Mouse (Mus musculus) limb, embryonic 14.5 days (tissue): ENCODE data around the gene Rfx3. TPM values are rescaled to one million over a fixed set of nuclear protein-coding genes. Genes with fewer than 3 reads are reported as not detected.

Source experiments
- ATAC-seq: fragments of 200-750 bp; cut with Nextera tagmentation; 2 replicates; pipeline ENCODE4 v1.8.0; 2017; ENCODE audit warnings: low read depth, moderate number of reproducible peaks, moderate TSS enrichment; ENCODE audit not compliant: low FRiP score
- DNase-seq: peaks from one replicate; pipeline ENCODE4 v3.0.0-alpha.2; 2015; ENCODE audit warnings: low spot score
- H3K27ac ChIP-seq: fragments of 300-500 bp; sonication (generic); replicated peaks from 2 replicates; pipeline ENCODE4 v1.5.1; 2014; ENCODE audit warnings: low read depth, mild to moderate bottlenecking, low read length, moderate library complexity, mixed read lengths
- H3K27me3 ChIP-seq: fragments of 300-500 bp; sonication (generic); 2 replicates; pipeline ENCODE4 v1.6.1; 2014; ENCODE audit warnings: low read length, mixed read lengths; ENCODE audit not compliant: control insufficient read depth, insufficient read depth
- H3K36me3 ChIP-seq: fragments of 300-500 bp; sonication (generic); 2 replicates; pipeline ENCODE4 v1.6.1; 2014; ENCODE audit warnings: mild to moderate bottlenecking, low read length, moderate library complexity, mixed read lengths; ENCODE audit not compliant: control insufficient read depth, insufficient read depth
- H3K4me1 ChIP-seq: fragments of 300-500 bp; sonication (generic); 2 replicates; pipeline ENCODE4 v1.6.1; 2014; ENCODE audit warnings: antibody characterized with exemption, low read length, mixed read lengths; ENCODE audit not compliant: control insufficient read depth, insufficient read depth
- H3K4me2 ChIP-seq: fragments of 300-500 bp; sonication (generic); replicated peaks from 2 replicates; pipeline ENCODE4 v1.6.1; 2014; ENCODE audit warnings: low read depth, mild to moderate bottlenecking, low read length, moderate library complexity; ENCODE audit not compliant: severe bottlenecking
- H3K4me3 ChIP-seq: fragments of 300-500 bp; sonication (generic); replicated peaks from 2 replicates; pipeline ENCODE4 v1.5.1; 2014; ENCODE audit warnings: low read length
- H3K9ac ChIP-seq: fragments of 300-500 bp; sonication (generic); 2 replicates; pipeline ENCODE4 v1.6.1; 2014; ENCODE audit warnings: mild to moderate bottlenecking, low read depth, low read length, moderate library complexity; ENCODE audit not compliant: severe bottlenecking
- H3K9me3 ChIP-seq: fragments of 300-500 bp; sonication (generic); 2 replicates; pipeline ENCODE4 v1.6.1; 2016; ENCODE audit warnings: low read length; ENCODE audit not compliant: control insufficient read depth
- POLR2A ChIP-seq: fragments of 200-500 bp; IDR thresholded peaks from 2 replicates; pipeline ENCODE4 v1.8.0; 2012; ENCODE audit warnings: inconsistent platforms, mild to moderate bottlenecking, moderate library complexity, borderline replicate concordance; ENCODE audit not compliant: insufficient read depth, insufficient read length; ENCODE audit errors: extremely low read depth
- WGBS: fragments of 180-500 bp; shearing (Covaris S2); extraction: QIAGEN DNeasy Blood & Tissue Kit; methylation state at CpG from one replicate; pipeline ENCODE4 v1.1.7; 2014; 5-methylcytosine and 5-hydroxymethylcytosine counted together
- polyA plus RNA-seq, 2 experiments: library from polyadenylated mRNA; depleted of rRNA in 1 of 2; stranded (reverse) in 1 of 2; unstranded in 1 of 2; fragments of >200 nt; fragmentation: Nextera tagmentation in 1 of 2; extraction: Ambion mirVana in 1 of 2; gene quantifications; 2 replicates each; pipeline versions ENCODE4 v1.2.1 to v1.2.3; 2012 to 2014

The Rfx3 gene
- polyA plus RNA-seq, 2 experiments = 5.7 to 9.6 TPM

DNA sequence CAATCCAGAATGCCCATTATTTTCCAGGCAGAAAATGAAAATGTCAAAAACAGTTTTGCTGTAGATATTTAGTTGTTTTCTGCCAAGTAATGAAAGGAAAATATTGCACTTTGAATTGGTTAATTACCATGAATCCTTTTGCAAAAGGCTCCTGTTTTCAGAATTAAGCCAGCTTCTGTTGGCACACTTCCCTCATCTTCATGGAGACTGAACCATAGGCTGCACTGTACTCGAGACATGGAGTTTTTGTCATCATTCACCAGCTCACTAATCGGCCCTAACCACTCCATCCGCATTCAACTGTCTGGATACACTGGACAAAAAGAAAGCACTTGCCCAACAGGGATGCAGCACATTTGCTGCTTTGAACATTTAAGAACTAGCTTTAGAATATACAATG lies 75.5 kb downstream of the Rfx3 start:
- Histone ChIP-seq H3K9me3 (no peaks in the 10 kb centered on the region), H3K4me1 (no peaks in the 10 kb centered on the region), H3K27ac (no peak overlapping the region), H3K36me3 (no peaks in the 10 kb centered on the region), H3K9ac (no peak overlapping the region), H3K27me3 (no peaks in the 10 kb centered on the region), H3K4me2 (no peak overlapping the region), H3K4me3 (no peak overlapping the region)
- 75% methylated on average over 3 of the region's 3 CpGs for WGBS
- no peak for ATAC-seq
- TF ChIP-seq POLR2A = no peak
- peak; percentile 5 for DNase-seq

GRCm38 (mm10) chr19:27931136-27931535 lies 79.8 kb downstream of the Rfx3 start:
- DNase-seq (no peak), ATAC-seq (no peak)
- TF ChIP-seq POLR2A = no peak
- Histone ChIP-seq H3K27ac (no peak overlapping the region), H3K27me3 (no peaks in the 10 kb centered on the region), H3K9me3 (no peaks in the 10 kb centered on the region), H3K4me1 (no peaks in the 10 kb centered on the region), H3K4me2 (no peak overlapping the region), H3K36me3 (no peaks in the 10 kb centered on the region), H3K9ac (no peak overlapping the region), H3K4me3 (no peak overlapping the region)
- WGBS = 94% methylated on average over 2 of the region's 2 CpGs

- 71% methylated on average over 3 of the region's 3 CpGs for WGBS
- TF ChIP-seq POLR2A = no peak
- H3K27ac ChIP-seq = no peak overlapping the region
- no peak for DNase-seq
- H3K4me2 ChIP-seq = no peak overlapping the region
- no peak overlapping the region for H3K9ac ChIP-seq
- no peaks in the 10 kb centered on the region for H3K27me3 ChIP-seq
- H3K4me1 ChIP-seq = no peaks in the 10 kb centered on the region
- no peaks in the 10 kb centered on the region for H3K36me3 ChIP-seq
- H3K4me3 ChIP-seq = no peak overlapping the region
- no peaks in the 10 kb centered on the region for H3K9me3 ChIP-seq
- ATAC-seq = no peak
Observed at GRCm38 (mm10) chr19:27926378-27926777, 84.6 kb downstream of the Rfx3 start.

DNA sequence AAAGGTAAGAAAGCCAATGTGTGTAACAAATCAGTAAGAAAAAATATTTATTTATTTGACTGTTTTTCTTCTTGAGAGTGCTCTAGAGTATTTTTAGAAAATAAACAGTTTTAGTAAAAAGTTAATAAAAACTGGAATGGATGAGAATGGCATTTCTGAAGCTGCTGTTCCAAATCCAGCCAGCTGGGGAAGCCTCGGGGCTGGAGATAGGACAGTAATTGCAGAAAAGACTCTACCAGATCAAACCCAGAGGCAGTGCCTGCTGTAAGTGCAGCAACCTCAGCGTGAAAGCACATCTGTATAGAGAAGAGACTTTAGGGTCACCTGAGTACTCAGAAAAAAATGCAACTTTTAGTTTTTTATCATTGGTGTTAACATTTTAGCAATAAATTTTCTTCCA lies 91.9 kb downstream of the Rfx3 start:
- no peak for DNase-seq
- WGBS = 60% methylated on average over 2 of the region's 2 CpGs
- no peaks in the 10 kb centered on the region for H3K4me1 ChIP-seq
- H3K27me3 ChIP-seq = no peaks in the 10 kb centered on the region
- no peak overlapping the region for H3K4me3 ChIP-seq
- TF ChIP-seq POLR2A = no peak
- no peak for ATAC-seq
- H3K36me3 ChIP-seq = no peaks in the 10 kb centered on the region
- no peak overlapping the region for H3K4me2 ChIP-seq
- H3K9ac ChIP-seq = no peak overlapping the region
- no peak overlapping the region for H3K27ac ChIP-seq
- H3K9me3 ChIP-seq = no peaks in the 10 kb centered on the region

DNA sequence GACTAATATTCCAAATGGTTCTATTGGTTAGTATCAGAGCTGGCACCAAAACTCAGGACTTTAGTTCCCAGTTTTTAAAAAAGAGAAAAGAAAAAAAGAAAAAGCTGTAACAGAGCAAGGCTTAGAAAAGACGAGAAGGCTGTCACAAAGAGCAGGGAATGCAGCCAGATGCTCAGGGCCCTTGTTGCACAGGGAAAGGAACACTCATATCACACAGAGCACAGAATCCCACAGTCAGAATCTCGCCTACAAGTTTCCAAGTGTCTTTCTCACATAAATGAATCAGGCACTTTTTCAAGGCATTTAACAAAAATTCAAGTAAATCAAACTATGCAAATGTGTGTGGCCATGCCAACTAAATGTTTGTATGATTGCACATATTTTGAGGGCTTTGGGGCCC lies 94.5 kb downstream of the Rfx3 start:
- no peak for DNase-seq
- H3K36me3 ChIP-seq = no peaks in the 10 kb centered on the region
- no peak for ATAC-seq
- no peak overlapping the region for H3K4me2 ChIP-seq
- H3K9me3 ChIP-seq = no peaks in the 10 kb centered on the region
- no peak overlapping the region for H3K27ac ChIP-seq
- 64% methylated on average over 2 of the region's 2 CpGs for WGBS
- H3K27me3 ChIP-seq = no peaks in the 10 kb centered on the region
- no peak for TF ChIP-seq POLR2A
- H3K4me1 ChIP-seq = no peaks in the 10 kb centered on the region
- H3K9ac ChIP-seq = no peak overlapping the region
- H3K4me3 ChIP-seq = no peak overlapping the region

DNA sequence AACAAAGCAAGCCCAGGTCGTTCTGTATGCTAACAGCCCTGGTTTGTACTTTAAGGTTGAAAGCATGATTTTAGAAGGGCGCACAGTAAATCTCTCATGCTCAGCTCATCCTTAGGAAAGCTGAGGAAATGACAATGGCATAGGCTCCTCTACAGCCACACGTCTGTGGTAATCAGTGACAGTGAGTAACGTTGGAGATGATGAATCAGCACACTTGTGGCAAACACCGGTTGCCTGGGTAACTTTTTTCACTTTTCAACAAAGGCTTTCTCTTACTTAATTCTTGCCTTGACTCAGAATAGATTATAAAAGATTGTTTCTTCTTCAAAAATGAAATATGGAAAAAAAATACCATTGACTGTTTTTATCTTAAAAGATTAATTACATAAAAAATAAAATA lies 104.0 kb downstream of the Rfx3 start:
- no peak for DNase-seq
- Histone ChIP-seq H3K9ac (no peak overlapping the region), H3K27ac (no peak overlapping the region), H3K9me3 (no peaks in the 10 kb centered on the region), H3K27me3 (no peaks in the 10 kb centered on the region), H3K36me3 (no peaks in the 10 kb centered on the region), H3K4me3 (no peak overlapping the region), H3K4me1 (no peaks in the 10 kb centered on the region), H3K4me2 (no peak overlapping the region)
- no peak for TF ChIP-seq POLR2A
- WGBS = 78% methylated on average over 5 of the region's 5 CpGs
- ATAC-seq = no peak
